Mouse (Mus musculus) hindbrain, embryonic 10.5 days (tissue): ENCODE results near the gene Tnfaip8l3. TPM values are rescaled to one million over a fixed set of nuclear protein-coding genes. Genes with fewer than 3 reads are reported as not detected.

ENCODE experiments used
- DNase-seq: peaks from one replicate; pipeline ENCODE4 v3.0.0-alpha.2; 2017; ENCODE audit warnings: low spot score
- H3K27ac ChIP-seq: fragments of 300-500 bp; sonication (generic); 2 replicates; pipeline ENCODE4 v1.5.1; 2016; ENCODE audit warnings: mild to moderate bottlenecking, moderate library complexity
- H3K27me3 ChIP-seq: fragments of 300-500 bp; sonication (generic); 2 replicates; pipeline ENCODE4 v1.6.1; 2016; ENCODE audit warnings: mild to moderate bottlenecking; ENCODE audit not compliant: poor library complexity, insufficient read depth, severe bottlenecking
- H3K36me3 ChIP-seq: fragments of 300-500 bp; sonication (generic); 2 replicates; pipeline ENCODE4 v1.6.1; 2016; ENCODE audit warnings: mild to moderate bottlenecking, moderate library complexity
- H3K4me1 ChIP-seq: fragments of 300-500 bp; sonication (generic); replicated peaks from 2 replicates; pipeline ENCODE4 v1.6.1; 2016; ENCODE audit warnings: mild to moderate bottlenecking
- H3K4me3 ChIP-seq: fragments of 300-500 bp; sonication (generic); 2 replicates; pipeline ENCODE4 v1.5.1; 2016; ENCODE audit warnings: mild to moderate bottlenecking, moderate library complexity
- H3K9me3 ChIP-seq: fragments of 300-500 bp; sonication (generic); 2 replicates; pipeline ENCODE4 v1.6.1; 2016; ENCODE audit warnings: mild to moderate bottlenecking, moderate library complexity
- WGBS: fragments of 180-500 bp; shearing (Covaris S2); methylation state at CpG from one replicate; pipeline ENCODE4 v1.1.7; 2016; 5-methylcytosine and 5-hydroxymethylcytosine counted together
- polyA plus RNA-seq: library from polyadenylated mRNA; unstranded; fragments of >200 nt; fragmentation: Nextera tagmentation; extraction: Ambion mirVana; gene quantifications from 2 replicates; pipeline ENCODE4 v1.2.1, GENCODE M21; 2016

The Tnfaip8l3 gene
- polyA plus RNA-seq, 1 experiment from 2014 or later: 0.16 TPM

- H3K36me3 ChIP-seq: no peaks in the 10 kb centered on the region
- H3K9me3 ChIP-seq: no peaks in the 10 kb centered on the region
- peaks cover 20% of the 10 kb centered on the region for H3K4me1 ChIP-seq
- peak; percentile 71 for DNase-seq
- H3K27ac ChIP-seq: peak within 1 kb of the TSS; percentile 84
- peaks cover 38% of the 10 kb centered on the region for H3K27me3 ChIP-seq
- 2% methylated on average over 36 of the region's 36 CpGs for WGBS
- H3K4me3 ChIP-seq: peak within 1 kb of the TSS; percentile 73
These were observed 93.1 kb downstream of the Tnfaip8l3 start, which contains the start of gene Elmod1 for GRCm38 (mm10) chr9:53975122-53975518. Gene Elmod1 (minus strand): TSS chr9:53975301.

GRCm38 (mm10) chr9:53974328-53975121 lies 93.7 kb downstream of the Tnfaip8l3 start:
- Histone ChIP-seq H3K36me3 (no peaks in the 10 kb centered on the region), H3K27me3 (peaks cover 38% of the 10 kb centered on the region), H3K4me3 (peak overlapping the region; percentile 73), H3K4me1 (peaks cover 20% of the 10 kb centered on the region), H3K27ac (peak overlapping the region; percentile 84), H3K9me3 (no peaks in the 10 kb centered on the region)
- DNase-seq: peak; percentile 64
- WGBS: under 1% methylated on average over 42 of the region's 42 CpGs

- peak; percentile 19 for DNase-seq
- WGBS: 20% methylated on average over 13 of the region's 13 CpGs
- peaks cover 20% of the 10 kb centered on the region for H3K4me1 ChIP-seq
- no peaks in the 10 kb centered on the region for H3K9me3 ChIP-seq
- peak overlapping the region; percentile 84; the same call in 1 of the 2 replicates for H3K27ac ChIP-seq
- no peaks in the 10 kb centered on the region for H3K36me3 ChIP-seq
- H3K4me3 ChIP-seq: peak overlapping the region; percentile 73
- H3K27me3 ChIP-seq: peaks cover 38% of the 10 kb centered on the region
These were observed 94.3 kb downstream of the Tnfaip8l3 start for GRCm38 (mm10) chr9:53973929-53974327.

Other genes with a start within 250 kb of the Tnfaip8l3 start
- not detected in 2 replicates for gene Sln, start 218.2 kb downstream of the Tnfaip8l3 start, polyA plus RNA-seq
- gene Elmod1, start 93.1 kb downstream of the Tnfaip8l3 start, polyA plus RNA-seq: 0.80 and 1.2 TPM in 2 replicates
- not detected in 2 replicates for gene Cyp19a1, start 199.7 kb upstream of the Tnfaip8l3 start, polyA plus RNA-seq
- gene Gldn, start 218.1 kb upstream of the Tnfaip8l3 start, polyA plus RNA-seq: 0.07 and 0.20 TPM in 2 replicates